Mouse (Mus musculus): ENCODE results near the gene Adamts3.
A peak's percentile ranks its signal among the peaks of the same experiment; 100 is the strongest.

Gene Adamts3

GRCm38 (mm10) chr5:89883051-89883907, at the start of gene Adamts3:
Gene Adamts3 (minus strand): TSS chr5:89883334.
- peak; percentile 71 for DNase-seq

- no peak for DNase-seq
These were observed 48.4 kb upstream of the Adamts3 start for GRCm38 (mm10) chr5:89931511-89931910.

GRCm38 (mm10) chr5:89912359-89912758, 29.2 kb upstream of the Adamts3 start:
- DNase-seq: no peak

DNA sequence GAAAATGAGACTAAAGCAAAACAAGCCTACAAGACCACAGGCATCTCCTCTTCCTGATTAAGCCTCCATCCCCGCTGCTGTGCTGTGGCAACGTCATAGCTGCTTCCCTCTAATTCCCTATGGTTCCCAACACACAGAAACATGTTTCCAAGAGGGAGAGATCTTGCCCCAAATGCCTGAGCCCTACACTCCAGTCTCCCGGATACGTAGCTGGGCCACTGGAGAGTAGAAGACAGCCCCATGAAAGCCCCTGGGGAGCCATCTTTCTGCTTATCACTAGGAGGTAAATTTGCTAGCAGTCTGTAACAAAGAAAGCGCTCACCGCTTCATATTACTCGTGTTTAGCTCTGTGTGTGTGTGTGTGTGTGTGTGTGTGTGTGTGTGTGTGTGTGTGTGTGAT, 28.8 kb upstream of the Adamts3 start:
- DNase-seq: no peak

DNA sequence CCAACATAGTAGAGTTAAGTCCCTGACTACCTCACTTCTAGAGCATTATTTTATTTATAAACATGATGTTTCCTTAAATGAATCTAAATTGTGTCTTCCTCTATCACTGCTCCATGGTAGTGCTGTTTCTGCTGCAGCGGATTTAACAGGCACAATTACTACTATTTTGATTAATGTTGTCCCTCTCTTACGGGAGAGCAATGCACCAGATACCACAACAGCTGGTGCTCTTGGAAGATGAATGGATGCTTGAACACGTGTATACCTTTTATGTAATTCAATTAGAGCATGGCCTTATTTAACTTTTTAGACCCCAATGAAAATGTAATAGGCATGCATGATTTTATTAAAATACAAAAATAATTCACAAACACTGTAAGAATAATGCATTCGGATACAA, 28.4 kb upstream of the Adamts3 start:
- DNase-seq: no peak

DNA sequence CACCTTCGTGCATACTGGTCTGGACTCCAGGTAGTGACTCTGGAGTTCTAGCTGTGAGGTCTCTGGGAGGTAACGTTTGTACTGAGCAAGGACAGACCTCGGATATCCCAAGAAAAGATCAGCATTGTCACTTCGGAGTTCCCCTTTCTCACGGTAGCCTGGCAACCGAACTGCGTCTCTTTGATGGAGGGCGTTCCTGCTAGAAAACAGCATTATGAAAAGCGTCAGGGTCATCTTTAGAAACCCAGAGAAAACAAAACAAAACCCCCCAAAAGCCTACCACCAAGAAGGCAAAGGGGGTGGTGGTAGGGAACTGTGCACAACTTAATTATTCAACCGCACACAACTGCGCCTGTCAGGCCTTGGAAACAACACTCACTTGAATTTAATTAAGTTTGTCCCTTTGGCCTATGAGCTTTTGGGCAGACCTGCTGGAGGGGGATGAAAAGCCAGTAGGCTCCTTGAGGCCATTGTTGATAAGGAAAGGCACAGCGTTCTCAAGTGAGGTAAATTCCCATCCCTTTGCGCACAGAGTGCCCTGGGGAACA, 23.8 kb upstream of the Adamts3 start:
- DNase-seq: no peak

DNA sequence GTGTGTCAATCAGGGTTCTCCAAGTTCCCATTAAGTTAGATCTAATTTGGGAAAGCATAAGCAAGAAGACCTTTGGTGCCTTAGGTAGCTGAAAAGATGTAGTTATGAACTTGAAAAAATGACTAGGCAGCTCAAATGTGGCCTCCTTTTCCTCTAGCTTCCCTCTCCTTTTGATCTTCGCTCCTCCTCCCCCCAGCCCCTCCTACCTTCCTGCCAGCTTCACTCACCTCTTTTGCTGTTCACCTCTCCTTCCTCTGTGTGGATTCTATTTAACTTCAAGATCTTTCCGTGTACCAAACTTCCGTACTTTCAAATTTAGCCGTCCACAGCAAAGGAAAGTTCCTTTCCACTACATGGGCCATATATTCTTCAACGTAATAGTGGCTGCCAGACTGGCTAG, 17.9 kb upstream of the Adamts3 start:
- no peak for DNase-seq

DNA sequence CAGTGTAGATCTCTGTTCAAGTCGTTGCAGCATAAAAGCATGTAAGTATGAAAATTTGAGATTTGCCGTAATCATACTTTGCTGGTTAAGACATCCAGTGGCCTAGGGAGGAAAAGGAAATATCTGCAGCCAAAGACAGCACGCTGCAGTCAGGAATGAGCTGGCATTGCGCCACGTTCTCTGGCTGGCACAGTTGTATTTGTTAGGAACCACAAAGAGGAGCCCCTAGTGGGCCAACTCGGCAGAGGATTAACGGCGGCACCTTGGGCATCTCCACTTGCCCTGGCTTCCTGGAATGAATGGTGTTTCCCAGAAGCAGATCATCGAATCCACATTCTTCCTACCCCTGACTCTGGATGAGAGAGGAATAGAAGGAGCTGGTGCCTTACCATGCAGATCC, 14.4 kb upstream of the Adamts3 start:
- DNase-seq: peak; percentile 76

DNA sequence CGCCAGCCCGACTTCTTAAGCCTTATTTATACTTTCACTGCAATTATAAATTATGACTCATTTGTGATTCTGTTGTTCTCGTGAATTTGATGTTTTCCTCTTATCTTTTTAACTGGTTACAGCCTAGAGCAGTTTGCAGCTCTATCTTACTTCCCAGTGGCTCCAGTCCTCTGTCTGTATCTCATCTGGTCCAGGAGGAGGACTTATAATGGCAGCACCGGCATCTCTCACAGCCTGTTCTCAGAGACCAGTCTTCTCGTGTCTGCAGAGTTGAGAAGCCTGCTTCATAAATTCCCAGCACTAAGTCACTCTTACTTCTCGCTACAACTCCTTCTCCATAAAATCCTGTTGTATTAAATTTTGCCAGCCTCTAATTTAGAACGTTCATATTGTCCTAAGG, 12.4 kb upstream of the Adamts3 start:
- no peak for DNase-seq

- no peak for DNase-seq
These were observed 1.9 kb upstream of the Adamts3 start for GRCm38 (mm10) chr5:89884991-89885390.

- no peak for DNase-seq
These were observed 722 bp upstream of the Adamts3 start for GRCm38 (mm10) chr5:89883908-89884204.

DNA sequence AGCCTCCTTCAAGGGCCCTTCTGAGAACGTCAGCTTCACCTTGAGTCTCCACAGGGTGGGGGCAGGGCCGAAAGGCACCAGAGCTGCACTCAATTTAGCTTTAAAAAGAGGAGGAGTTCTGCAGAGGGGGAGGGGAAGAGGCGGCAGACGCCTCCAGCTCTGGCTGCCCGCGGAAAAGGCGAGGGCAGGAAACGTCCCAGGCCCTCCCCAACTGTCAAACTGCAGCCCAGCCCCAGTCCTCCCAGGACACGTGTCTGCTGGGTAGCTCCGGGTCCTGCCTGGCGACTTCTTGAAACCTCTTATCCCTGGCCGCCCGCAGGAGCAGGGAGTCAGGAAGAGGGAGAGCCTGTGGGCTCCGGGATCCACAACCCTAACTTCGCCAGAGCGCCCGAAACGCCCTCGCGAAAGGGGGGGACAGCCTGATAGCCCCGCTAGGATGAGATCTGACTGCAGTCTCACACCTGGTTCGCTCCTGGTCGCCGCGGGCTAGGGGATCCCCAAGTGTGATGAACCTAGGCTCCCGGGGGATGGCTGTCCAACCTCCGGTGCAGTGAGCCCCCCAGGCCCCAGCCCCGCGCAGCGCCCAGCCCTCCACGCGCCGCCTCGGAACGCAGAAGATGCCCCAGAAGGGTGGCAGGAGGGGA, 921 bp downstream of the Adamts3 start:
- DNase-seq: peak; percentile 78

GRCm38 (mm10) chr5:89881425-89881824, 1.7 kb downstream of the Adamts3 start:
- DNase-seq: no peak

DNA sequence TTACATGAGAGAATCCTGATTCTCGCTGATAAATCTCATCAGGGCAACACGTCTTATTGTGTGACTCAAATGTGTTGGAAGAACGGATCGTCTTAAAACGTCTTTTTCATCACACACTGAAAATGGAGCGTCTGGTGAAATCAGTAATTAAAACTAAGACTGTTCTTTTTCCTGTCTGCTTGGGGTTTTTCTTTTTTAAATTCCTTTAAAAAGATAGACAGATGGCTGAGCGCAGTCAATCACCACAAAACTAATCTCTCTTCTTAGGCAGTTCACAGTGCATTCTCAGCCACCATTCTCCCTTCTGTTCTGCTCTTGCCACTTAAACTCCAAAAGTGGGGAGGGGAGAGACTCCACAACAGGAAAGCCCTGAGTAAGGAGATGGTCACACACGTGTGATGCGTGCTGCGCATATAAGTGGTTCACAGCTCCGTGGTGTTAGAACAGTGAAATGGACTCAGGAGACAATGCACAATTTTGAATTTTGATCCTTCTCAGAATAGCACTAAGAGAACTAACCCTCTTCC, 4.2 kb downstream of the Adamts3 start:
- no peak for DNase-seq

DNA sequence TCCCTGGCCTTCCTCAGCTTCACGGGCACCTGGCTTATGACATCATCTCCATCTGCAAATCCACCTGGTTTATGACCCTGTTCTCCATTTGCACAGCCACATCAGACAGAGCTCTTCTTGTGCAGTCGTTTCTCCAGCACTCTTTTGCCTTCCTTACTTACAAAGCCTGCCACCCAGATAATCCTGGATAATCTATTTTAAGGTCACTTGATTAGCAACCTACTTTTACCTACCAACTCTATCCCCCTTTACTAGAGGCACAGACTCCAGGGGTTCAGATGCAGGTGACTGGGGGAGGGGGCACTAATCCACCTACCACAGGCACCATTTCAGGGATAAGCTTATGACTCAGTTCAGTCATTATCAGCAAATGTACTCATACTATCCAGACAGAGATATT, 10.5 kb downstream of the Adamts3 start:
- no peak for DNase-seq

GRCm38 (mm10) chr5:89859603-89860002, 23.5 kb downstream of the Adamts3 start:
- DNase-seq: no peak

- DNase-seq: no peak
These were observed 24.3 kb downstream of the Adamts3 start for GRCm38 (mm10) chr5:89858837-89859236.

DNA sequence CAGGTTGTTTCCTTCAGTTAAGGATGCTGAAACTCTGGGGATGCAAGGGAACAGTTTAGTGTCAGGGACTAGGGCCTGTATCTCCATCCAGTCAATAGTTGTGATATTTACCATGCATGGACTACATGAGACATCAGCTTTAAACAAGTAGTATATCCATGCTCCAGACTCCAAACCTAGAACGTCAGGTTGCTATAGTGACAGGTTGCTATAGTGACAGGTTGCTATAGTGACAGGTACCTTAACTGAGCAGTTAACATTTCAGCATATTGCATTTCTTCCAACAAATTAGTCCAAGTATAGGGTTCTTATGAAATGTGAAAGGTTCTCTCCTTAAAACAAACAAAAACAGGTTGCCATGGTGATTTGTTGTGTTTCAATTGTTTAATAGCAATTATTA, 36.6 kb downstream of the Adamts3 start:
- no peak for DNase-seq

DNA sequence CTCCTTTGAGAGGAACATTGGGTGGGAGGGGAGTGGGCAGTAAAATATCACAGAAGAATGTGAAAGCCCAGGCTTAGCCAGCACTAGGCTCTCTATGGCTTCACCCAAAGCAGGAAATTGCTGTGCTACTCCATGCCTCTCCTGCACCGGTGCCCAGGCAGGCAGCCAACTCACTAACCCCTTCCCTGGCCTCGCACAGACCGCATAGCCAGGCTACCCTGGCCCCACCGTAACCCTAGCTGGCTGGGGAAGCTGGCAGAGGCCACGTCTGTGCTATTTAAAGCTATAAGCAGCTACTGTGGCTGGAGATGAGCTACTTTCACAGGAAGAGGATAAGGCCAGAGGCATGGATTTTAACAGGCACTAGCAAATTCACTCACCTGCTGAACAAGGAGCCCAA, 38.8 kb downstream of the Adamts3 start:
- peak; percentile 82 for DNase-seq

DNA sequence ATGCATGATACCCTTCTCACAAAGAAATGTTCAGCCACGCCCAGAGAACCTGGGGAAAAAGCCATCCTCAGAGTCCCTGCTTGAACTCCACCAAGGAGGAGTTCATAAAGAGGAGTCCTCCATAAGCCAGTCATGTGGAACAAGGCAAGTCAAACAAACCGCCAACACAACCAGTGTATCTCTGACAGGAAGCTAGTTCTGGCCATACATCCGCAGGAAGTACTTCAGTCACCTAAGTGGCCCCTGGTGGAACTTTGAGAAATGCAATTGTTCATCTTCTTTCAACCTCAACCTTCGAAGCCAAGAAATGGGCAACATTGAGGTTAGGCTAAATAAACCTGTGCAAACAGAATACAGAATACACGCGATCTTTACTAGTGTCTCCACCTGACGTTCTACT, 39.7 kb downstream of the Adamts3 start:
- DNase-seq: no peak

GRCm38 (mm10) chr5:89839627-89840026, 43.5 kb downstream of the Adamts3 start:
- peak; percentile 56 for DNase-seq

DNA sequence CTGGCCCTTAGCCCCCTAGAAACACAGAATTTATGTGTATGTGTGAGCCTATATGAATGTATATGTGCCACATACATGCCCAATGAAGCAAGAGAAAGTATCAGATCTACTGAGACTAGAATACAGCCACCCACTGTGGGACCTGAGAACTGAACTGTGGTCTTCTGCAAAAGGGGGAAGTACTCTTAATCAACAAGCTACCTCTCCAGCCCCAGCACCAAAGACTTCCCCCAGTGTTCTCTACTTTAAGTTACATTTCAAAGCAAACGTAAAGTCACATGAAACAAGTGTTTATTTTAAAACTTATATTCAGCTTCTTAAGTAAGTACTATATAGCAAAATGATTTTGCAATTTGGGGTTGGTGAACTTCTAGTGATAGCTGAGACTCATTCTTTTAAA, 62.0 kb downstream of the Adamts3 start:
- no peak for DNase-seq

DNA sequence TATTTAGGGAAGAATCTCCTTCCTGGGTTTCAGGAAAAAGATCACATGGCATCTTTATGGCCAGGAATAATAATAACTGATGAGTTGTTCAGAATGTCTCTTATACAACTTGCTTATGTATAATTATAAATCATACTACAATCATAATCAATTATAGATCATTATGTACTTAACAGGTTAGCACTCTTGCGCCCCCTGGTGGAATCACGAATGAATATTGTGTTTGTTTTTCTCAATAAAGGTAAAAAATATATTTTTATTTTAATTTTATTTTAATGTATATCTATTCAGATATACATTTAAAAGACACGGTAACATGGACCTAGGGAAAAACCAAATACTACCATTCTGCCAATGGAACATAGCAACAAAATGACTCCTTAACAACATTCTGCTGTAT, 63.6 kb downstream of the Adamts3 start:
- DNase-seq: peak; percentile 47

DNA sequence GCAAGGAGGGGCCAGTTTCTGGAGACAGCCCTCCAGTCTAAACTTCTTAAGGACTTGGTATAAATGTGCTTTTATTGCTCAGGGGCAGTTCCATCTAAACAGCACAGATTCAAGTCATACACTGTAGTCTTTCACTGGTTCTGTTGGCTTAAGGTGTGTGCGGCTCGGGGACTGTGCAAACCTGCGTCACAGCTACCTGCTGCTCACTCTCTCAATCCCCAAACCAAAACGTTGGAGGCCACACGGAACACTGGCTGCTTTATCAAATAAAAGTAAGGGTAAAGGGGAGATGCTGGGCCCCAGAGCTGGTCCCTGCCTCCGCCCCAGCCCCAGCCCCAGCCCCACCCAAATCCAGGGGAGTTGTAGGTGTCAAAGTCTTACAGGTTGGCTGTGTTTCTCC, 66.5 kb downstream of the Adamts3 start:
- no peak for DNase-seq
